Comparison of ENCODE assay signal across 22 mouse cellular contexts in genomic region chr11:86291714-86292113, GRCm38 (mm10).
"Had no signal": no experiment of that assay in that cellular context is flagged by ENCODE, and none has a peak within 500 bp of the region (broad histone marks: within the 10 kb centered on the region; RNA-seq: fewer than 3 reads in every experiment).

No protein-coding gene starts in this region.

- H3K27ac ChIP-seq: kidney, postnatal 0 days; layer of hippocampus, adult 2 months; limb, embryonic 12.5 days; limb, embryonic 15.5 days; liver, embryonic 14.5 days; macrophage; midbrain, embryonic 12.5 days; midbrain, embryonic 15.5 days; neural tube, embryonic 13.5 days; stomach, embryonic 15.5 days had no signal

- H3K4me3 ChIP-seq: layer of hippocampus, adult 2 months; limb, embryonic 12.5 days; limb, embryonic 15.5 days; midbrain, embryonic 12.5 days; midbrain, embryonic 15.5 days; neural tube, embryonic 13.5 days; stomach, embryonic 15.5 days had no signal

- H3K9ac ChIP-seq: limb, embryonic 12.5 days; limb, embryonic 15.5 days; liver, embryonic 14.5 days; liver, postnatal 0 days; lung, embryonic 14.5 days; midbrain, embryonic 12.5 days; midbrain, embryonic 15.5 days; neural tube, embryonic 13.5 days; stomach, embryonic 15.5 days had no signal

- H3K4me2 ChIP-seq: limb, embryonic 12.5 days; limb, embryonic 15.5 days; liver, embryonic 11.5 days; lung, embryonic 14.5 days; midbrain, embryonic 12.5 days; midbrain, embryonic 15.5 days; neural tube, embryonic 13.5 days; stomach, embryonic 15.5 days had no signal

- DNase-seq: kidney, postnatal 25 days; layer of hippocampus, adult 9-11 months; left cerebral cortex, postnatal 4 days; liver, postnatal 0 days; lung, embryonic 14.5 days; retina, postnatal 1 day; right cerebral cortex, postnatal 25 days; spleen, adult 18-20 months; thymus, adult 18-20 months; thymus, postnatal 4 days had no signal

- H3K4me1 ChIP-seq: limb, embryonic 15.5 days; midbrain, embryonic 12.5 days; midbrain, embryonic 15.5 days; neural tube, embryonic 13.5 days; stomach, embryonic 15.5 days had no signal

- H3K27me3 ChIP-seq: limb, embryonic 12.5 days; limb, embryonic 15.5 days; midbrain, embryonic 12.5 days; midbrain, embryonic 15.5 days; neural tube, embryonic 13.5 days; stomach, embryonic 15.5 days had no signal

- H3K9me3 ChIP-seq: limb, embryonic 12.5 days; limb, embryonic 15.5 days; midbrain, embryonic 12.5 days; midbrain, embryonic 15.5 days; neural tube, embryonic 13.5 days; stomach, embryonic 15.5 days had no signal

- ATAC-seq: liver, postnatal 0 days; lung, postnatal 0 days; midbrain, embryonic 15.5 days had no signal
